Mouse (Mus musculus) forebrain, embryonic 11.5 days (tissue): ENCODE measurements around the gene Sema6d. TPM values are rescaled to one million over a fixed set of nuclear protein-coding genes. Genes with fewer than 3 reads are reported as not detected.

Experiments used
- ATAC-seq: fragments of 200-750 bp; cut with Nextera tagmentation; replicated peaks from 2 replicates; pipeline ENCODE4 v1.8.0; 2017; ENCODE audit warnings: moderate TSS enrichment; ENCODE audit not compliant: low FRiP score
- DNase-seq: peaks from one replicate; pipeline ENCODE4 v3.0.0-alpha.2; 2017; ENCODE audit warnings: low spot score
- H3K27ac ChIP-seq: fragments of 300-500 bp; sonication (generic); 2 replicates; pipeline ENCODE4 v1.5.1; 2014; ENCODE audit warnings: low read depth, low read length
- H3K27me3 ChIP-seq: fragments of 300-500 bp; sonication (generic); 2 replicates; pipeline ENCODE4 v1.6.1; 2014; ENCODE audit warnings: mild to moderate bottlenecking, low read length, mixed read lengths; ENCODE audit not compliant: control insufficient read depth, insufficient read depth
- H3K36me3 ChIP-seq: fragments of 300-500 bp; sonication (generic); 2 replicates; pipeline ENCODE4 v1.6.1; 2014; ENCODE audit warnings: mild to moderate bottlenecking, low read length, moderate library complexity, mixed read lengths; ENCODE audit not compliant: control insufficient read depth, insufficient read depth
- H3K4me1 ChIP-seq: fragments of 300-500 bp; sonication (generic); replicated peaks from 2 replicates; pipeline ENCODE4 v1.6.1; 2014; ENCODE audit warnings: low read length, mixed read lengths; ENCODE audit not compliant: control insufficient read depth, insufficient read depth
- H3K4me2 ChIP-seq: fragments of 300-500 bp; sonication (generic); 2 replicates; pipeline ENCODE4 v1.6.1; 2014; ENCODE audit warnings: low read depth, mild to moderate bottlenecking, low read length, moderate library complexity, mixed read lengths; ENCODE audit not compliant: severe bottlenecking
- H3K4me3 ChIP-seq: fragments of 300-500 bp; sonication (generic); 2 replicates; pipeline ENCODE4 v1.5.1; 2014; ENCODE audit warnings: low read depth, low read length
- H3K9ac ChIP-seq: fragments of 300-500 bp; sonication (generic); 2 replicates; pipeline ENCODE4 v1.6.1; 2014; ENCODE audit warnings: low read length
- H3K9me3 ChIP-seq: fragments of 300-500 bp; sonication (generic); 2 replicates; pipeline ENCODE4 v1.6.1; 2016; ENCODE audit warnings: low read length, mixed read lengths; ENCODE audit not compliant: control insufficient read depth
- WGBS: fragments of 180-500 bp; shearing (Covaris S2); extraction: QIAGEN DNeasy Blood & Tissue Kit; methylation state at CpG from one replicate; pipeline ENCODE4 v1.1.7; 2014; 5-methylcytosine and 5-hydroxymethylcytosine counted together
- polyA plus RNA-seq: library from polyadenylated mRNA; unstranded; fragments of >200 nt; fragmentation: Nextera tagmentation; extraction: Ambion mirVana; gene quantifications from 2 replicates; pipeline ENCODE4 v1.2.1, GENCODE M21; 2014

Gene Sema6d
- polyA plus RNA-seq, 1 experiment from 2014 or later: 9.8 TPM

DNA sequence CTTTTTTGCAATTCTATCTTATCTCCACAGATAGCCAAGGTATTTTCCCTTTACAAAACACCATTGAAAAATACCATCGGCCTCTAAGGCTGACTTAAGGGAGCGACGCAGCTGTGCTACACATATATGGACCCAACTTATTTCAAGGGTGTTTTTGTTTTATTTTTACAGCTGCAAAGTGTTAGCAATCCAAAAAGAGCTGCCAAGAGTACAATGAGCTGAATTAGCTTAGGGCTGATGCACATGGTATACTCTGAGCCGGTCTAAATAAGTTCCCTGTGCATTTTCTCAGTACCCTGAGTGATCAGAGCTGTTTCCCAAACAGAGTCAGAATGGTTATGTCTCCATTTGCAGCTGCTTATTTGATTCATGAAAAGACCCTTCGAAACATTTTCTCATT lies 340.0 kb downstream of the Sema6d start:
- no peak for ATAC-seq
- H3K9me3 ChIP-seq: no peaks in the 10 kb centered on the region
- no peaks in the 10 kb centered on the region for H3K27me3 ChIP-seq
- no peaks in the 10 kb centered on the region for H3K36me3 ChIP-seq
- no peak overlapping the region for H3K9ac ChIP-seq
- H3K4me1 ChIP-seq: no peaks in the 10 kb centered on the region
- WGBS: 87% methylated on average over 5 of the region's 5 CpGs
- DNase-seq: no peak
- no peak overlapping the region for H3K27ac ChIP-seq
- no peak overlapping the region for H3K4me2 ChIP-seq
- no peak overlapping the region for H3K4me3 ChIP-seq

DNA sequence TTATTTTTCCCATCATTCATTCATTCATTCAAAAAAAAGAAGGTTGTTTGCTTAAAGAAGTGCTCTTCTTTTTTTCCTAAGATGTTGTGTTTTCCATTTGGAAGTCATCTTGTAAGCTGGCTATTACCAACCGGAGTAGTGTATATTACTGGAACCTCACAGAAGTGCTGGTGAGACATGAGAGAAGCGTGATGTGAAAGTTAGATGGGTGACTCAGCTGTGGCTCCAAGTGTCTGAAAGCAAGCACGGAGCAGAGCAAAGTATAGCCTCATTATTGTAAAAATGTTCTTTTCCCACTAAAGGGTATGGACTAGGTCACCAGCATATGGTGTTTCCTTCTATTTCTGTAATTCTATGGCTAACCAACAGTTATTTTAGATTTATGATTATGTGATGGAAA lies 340.9 kb downstream of the Sema6d start:
- no peaks in the 10 kb centered on the region for H3K36me3 ChIP-seq
- 92% methylated on average over 3 of the region's 3 CpGs for WGBS
- H3K9ac ChIP-seq: no peak overlapping the region
- ATAC-seq (no peak), DNase-seq (no peak)
- H3K27me3 ChIP-seq: no peaks in the 10 kb centered on the region
- no peak overlapping the region for H3K4me2 ChIP-seq
- no peak overlapping the region for H3K4me3 ChIP-seq
- no peaks in the 10 kb centered on the region for H3K9me3 ChIP-seq
- H3K27ac ChIP-seq: no peak overlapping the region
- no peaks in the 10 kb centered on the region for H3K4me1 ChIP-seq

DNA sequence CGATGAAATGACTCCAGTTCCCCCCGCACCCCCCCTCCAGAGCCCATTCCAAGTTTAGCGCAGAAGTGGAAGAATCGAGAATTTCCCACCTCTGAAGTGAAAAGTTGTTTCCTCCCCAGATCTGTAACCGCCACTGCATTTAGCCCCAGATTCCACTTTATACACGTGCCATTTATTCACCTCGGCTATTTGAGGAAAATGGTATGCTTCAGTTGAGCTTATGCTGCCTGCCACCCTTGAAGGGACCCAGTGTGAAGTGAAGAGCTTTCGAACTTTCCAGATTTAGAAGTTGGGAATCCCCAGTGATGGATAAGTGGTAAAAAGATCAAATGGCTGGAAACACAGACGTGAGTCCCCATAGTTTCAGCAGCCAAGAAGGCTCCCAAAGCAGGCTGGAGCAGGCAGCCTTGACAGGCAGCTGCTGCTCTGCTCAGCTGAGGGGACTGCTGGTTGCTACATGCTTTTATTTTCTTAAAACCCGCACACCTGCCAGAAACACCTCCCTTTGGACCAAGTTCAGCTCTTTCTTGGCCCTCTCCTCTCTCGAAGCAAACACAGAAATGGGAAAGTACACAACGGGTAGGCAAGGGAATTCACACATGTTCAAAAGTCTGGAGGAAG lies 345.7 kb downstream of the Sema6d start:
- DNase-seq (no peak), ATAC-seq (no peak)
- Histone ChIP-seq H3K9me3 (no peaks in the 10 kb centered on the region), H3K9ac (no peak overlapping the region), H3K4me1 (no peaks in the 10 kb centered on the region), H3K36me3 (no peaks in the 10 kb centered on the region), H3K27ac (no peak overlapping the region), H3K4me2 (no peak overlapping the region), H3K4me3 (no peak overlapping the region), H3K27me3 (no peaks in the 10 kb centered on the region)
- 79% methylated on average over 12 of the region's 12 CpGs for WGBS

DNA sequence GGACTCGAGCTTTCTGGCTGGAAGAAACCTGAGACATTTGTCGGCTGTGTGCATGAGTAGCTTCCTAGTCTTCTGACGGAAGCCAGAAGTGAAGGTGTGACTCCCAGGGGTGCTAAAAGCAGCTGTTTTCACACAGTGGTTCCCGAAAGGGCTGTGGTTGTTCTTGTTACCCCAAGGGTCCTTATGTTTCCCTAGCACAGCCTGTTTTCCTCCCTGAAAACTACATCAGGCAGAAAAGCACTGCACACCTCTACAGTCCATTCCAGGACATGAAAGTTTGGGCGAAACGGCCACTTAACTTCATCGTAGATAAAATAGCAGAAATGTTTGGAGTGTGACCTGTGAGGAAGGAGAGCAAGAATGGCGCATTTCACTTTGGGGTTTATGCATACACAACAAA lies 346.9 kb downstream of the Sema6d start:
- DNase-seq (no peak), ATAC-seq (no peak)
- H3K36me3 ChIP-seq: no peaks in the 10 kb centered on the region
- H3K4me1 ChIP-seq: no peaks in the 10 kb centered on the region
- no peak overlapping the region for H3K4me2 ChIP-seq
- H3K4me3 ChIP-seq: no peak overlapping the region
- H3K9me3 ChIP-seq: no peaks in the 10 kb centered on the region
- WGBS: 80% methylated on average over 8 of the region's 8 CpGs
- no peaks in the 10 kb centered on the region for H3K27me3 ChIP-seq
- no peak overlapping the region for H3K9ac ChIP-seq
- H3K27ac ChIP-seq: no peak overlapping the region

DNA sequence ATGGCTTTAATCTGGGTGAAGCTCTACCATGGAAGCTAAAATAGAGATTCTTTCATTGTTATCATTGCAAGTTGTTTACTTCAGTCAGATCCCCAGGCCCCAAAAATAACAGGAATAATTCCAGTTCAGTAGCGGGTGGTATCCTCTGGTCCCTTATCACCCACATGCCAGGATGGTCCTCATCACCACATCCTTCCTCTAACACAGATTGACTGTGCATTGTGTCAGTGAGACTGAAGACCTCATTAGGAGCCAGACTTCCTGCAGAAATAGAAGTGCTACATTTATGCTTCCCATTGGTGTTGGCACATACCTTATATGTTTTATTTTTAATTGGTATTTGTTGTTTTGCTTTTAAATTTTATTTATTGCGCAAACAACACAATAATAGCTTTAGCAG lies 354.4 kb downstream of the Sema6d start:
- DNase-seq (no peak), ATAC-seq (no peak)
- H3K9me3 ChIP-seq: no peaks in the 10 kb centered on the region
- H3K4me1 ChIP-seq: no peaks in the 10 kb centered on the region
- no peaks in the 10 kb centered on the region for H3K27me3 ChIP-seq
- no peak overlapping the region for H3K4me3 ChIP-seq
- no peaks in the 10 kb centered on the region for H3K36me3 ChIP-seq
- no peak overlapping the region for H3K27ac ChIP-seq
- no peak overlapping the region for H3K9ac ChIP-seq
- WGBS: 93% methylated on average over 2 of the region's 2 CpGs
- H3K4me2 ChIP-seq: no peak overlapping the region

DNA sequence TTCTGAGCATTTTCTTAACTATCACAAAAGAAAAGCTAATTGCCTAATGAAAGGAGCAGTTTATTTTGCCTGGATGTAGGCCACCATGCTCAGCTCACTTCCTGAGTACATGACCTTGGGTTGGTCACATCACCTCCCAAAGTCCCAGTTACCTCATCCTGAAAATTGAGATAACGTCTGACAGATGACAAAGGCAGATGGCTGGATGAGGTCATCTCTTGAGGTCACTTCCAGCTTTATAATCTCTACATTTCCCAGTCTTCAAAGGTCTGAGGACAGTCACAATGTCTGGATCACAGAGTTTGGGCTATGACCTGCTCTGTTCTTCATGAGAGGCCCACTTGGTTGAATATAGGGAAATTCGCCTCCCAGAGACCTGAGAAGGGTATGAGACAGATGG lies 366.1 kb downstream of the Sema6d start:
- Histone ChIP-seq H3K4me1 (no peaks in the 10 kb centered on the region), H3K9me3 (no peaks in the 10 kb centered on the region), H3K9ac (no peak overlapping the region), H3K4me3 (no peak overlapping the region), H3K27me3 (no peaks in the 10 kb centered on the region), H3K27ac (no peak overlapping the region), H3K4me2 (no peak overlapping the region), H3K36me3 (no peaks in the 10 kb centered on the region)
- no peak for ATAC-seq
- no peak for DNase-seq
- 70% methylated on average over 2 of the region's 2 CpGs for WGBS

DNA sequence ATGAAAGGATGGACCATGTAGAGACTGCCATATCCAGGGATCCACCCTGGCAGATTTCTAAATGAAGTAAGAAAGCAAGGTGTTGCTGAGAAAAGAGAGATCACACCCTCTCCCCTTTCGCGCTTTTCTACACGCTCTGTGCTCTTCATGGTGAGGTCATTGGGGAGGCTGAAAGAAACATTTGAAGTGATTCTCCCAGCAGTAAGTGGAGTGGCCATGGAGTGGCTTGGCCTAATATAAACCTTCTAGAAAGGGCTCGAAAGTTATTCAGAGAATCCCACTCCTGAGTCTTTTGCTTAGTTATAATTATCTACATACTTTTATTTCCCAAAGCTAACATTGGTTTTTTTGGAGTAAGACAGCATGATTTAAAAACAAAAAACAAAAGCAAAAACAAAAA lies 367.2 kb downstream of the Sema6d start:
- no peaks in the 10 kb centered on the region for H3K4me1 ChIP-seq
- no peak overlapping the region for H3K27ac ChIP-seq
- 93% methylated on average over 4 of the region's 4 CpGs for WGBS
- H3K9me3 ChIP-seq: no peaks in the 10 kb centered on the region
- H3K27me3 ChIP-seq: no peaks in the 10 kb centered on the region
- no peak for ATAC-seq
- no peak overlapping the region for H3K9ac ChIP-seq
- no peak overlapping the region for H3K4me2 ChIP-seq
- no peaks in the 10 kb centered on the region for H3K36me3 ChIP-seq
- DNase-seq: no peak
- H3K4me3 ChIP-seq: no peak overlapping the region

DNA sequence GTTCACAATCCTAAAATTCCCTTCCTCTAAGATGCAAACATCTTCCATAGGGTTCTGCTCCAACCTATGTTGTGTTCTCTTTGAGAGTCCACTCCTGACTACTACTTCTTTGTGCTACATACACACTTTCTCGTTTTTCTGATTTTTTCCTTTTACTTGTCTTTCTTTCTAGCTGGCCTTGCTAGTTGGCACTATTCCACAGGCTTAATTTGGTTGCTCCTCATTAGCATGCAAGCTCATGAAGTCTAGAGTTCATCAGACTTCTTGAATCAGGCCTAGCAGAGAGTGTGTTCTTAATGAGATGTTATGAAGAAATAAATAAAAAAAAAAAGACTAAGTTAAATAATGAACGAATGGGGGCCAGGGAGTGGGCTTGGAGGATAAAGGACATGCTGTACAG lies 368.3 kb downstream of the Sema6d start:
- Histone ChIP-seq H3K4me2 (no peak overlapping the region), H3K36me3 (no peaks in the 10 kb centered on the region), H3K4me1 (no peaks in the 10 kb centered on the region), H3K27me3 (no peaks in the 10 kb centered on the region), H3K9ac (no peak overlapping the region), H3K9me3 (no peaks in the 10 kb centered on the region), H3K4me3 (no peak overlapping the region), H3K27ac (no peak overlapping the region)
- DNase-seq (no peak), ATAC-seq (no peak)
- WGBS: 73% methylated on average over 2 of the region's 2 CpGs

DNA sequence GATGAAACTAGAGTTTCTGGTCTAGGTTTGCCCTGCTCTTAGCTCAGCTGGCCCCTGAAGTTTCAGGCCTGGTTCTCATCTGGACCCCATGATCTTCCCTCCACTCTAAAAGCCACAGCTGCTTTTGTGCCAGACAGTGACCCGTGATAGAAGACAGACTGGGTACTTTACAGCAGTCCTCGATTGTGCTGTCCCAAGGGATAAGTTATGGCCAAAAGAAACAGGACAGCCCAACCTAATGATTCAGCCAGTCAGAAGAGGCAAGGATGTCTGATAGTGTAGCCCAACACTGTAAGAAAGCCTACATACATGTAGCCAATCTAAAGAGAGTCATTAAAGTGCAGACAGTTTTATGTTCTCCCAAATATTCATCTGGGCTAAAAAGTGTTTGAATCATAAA lies 371.2 kb downstream of the Sema6d start:
- ATAC-seq: no peak
- H3K27ac ChIP-seq: no peak overlapping the region
- no peaks in the 10 kb centered on the region for H3K9me3 ChIP-seq
- no peaks in the 10 kb centered on the region for H3K27me3 ChIP-seq
- H3K9ac ChIP-seq: no peak overlapping the region
- no peak for DNase-seq
- no peak overlapping the region for H3K4me2 ChIP-seq
- H3K36me3 ChIP-seq: no peaks in the 10 kb centered on the region
- WGBS: 66% methylated on average over 2 of the region's 2 CpGs
- no peaks in the 10 kb centered on the region for H3K4me1 ChIP-seq
- H3K4me3 ChIP-seq: no peak overlapping the region
